Mouse (Mus musculus) kidney, embryonic 15.5 days (tissue): ENCODE data around the gene Srp68. TPM values are rescaled to one million over a fixed set of nuclear protein-coding genes. Genes with fewer than 3 reads are reported as not detected.

Source experiments
- ATAC-seq: fragments of 200-750 bp; cut with Nextera tagmentation; replicated peaks from 2 replicates; pipeline ENCODE4 v1.8.0; 2017; ENCODE audit warnings: moderate TSS enrichment; ENCODE audit not compliant: low FRiP score
- H3K27ac ChIP-seq: fragments of 300-500 bp; sonication (generic); 2 replicates; pipeline ENCODE4 v1.5.1; 2015; ENCODE audit warnings: mild to moderate bottlenecking, inconsistent platforms
- H3K27me3 ChIP-seq: fragments of 300-500 bp; sonication (generic); 2 replicates; pipeline ENCODE4 v1.6.1; 2015; ENCODE audit warnings: inconsistent platforms
- H3K36me3 ChIP-seq: fragments of 300-500 bp; sonication (generic); 2 replicates; pipeline ENCODE4 v1.6.1; 2015; ENCODE audit warnings: inconsistent platforms
- H3K4me1 ChIP-seq: fragments of 300-500 bp; sonication (generic); 2 replicates; pipeline ENCODE4 v1.6.1; 2015; ENCODE audit warnings: inconsistent platforms
- H3K4me2 ChIP-seq: fragments of 300-500 bp; sonication (generic); 2 replicates; pipeline ENCODE4 v1.6.1; 2015; ENCODE audit warnings: moderate library complexity, mild to moderate bottlenecking, inconsistent platforms
- H3K4me3 ChIP-seq: fragments of 300-500 bp; sonication (generic); replicated peaks from 2 replicates; pipeline ENCODE4 v1.5.1; 2015; ENCODE audit warnings: mild to moderate bottlenecking, inconsistent platforms
- H3K9ac ChIP-seq: fragments of 300-500 bp; sonication (generic); 2 replicates; pipeline ENCODE4 v1.6.1; 2015; ENCODE audit warnings: mild to moderate bottlenecking, inconsistent platforms
- H3K9me3 ChIP-seq: fragments of 300-500 bp; sonication (generic); replicated peaks from 2 replicates; pipeline ENCODE4 v1.6.1; 2016; ENCODE audit warnings: inconsistent platforms
- WGBS: fragments of 180-500 bp; shearing (Covaris S2); methylation state at CpG from one replicate; pipeline ENCODE4 v1.1.7; 2015; ENCODE audit warnings: mixed read lengths; 5-methylcytosine and 5-hydroxymethylcytosine counted together
- polyA plus RNA-seq: library from polyadenylated mRNA; unstranded; fragments of >200 nt; fragmentation: Nextera tagmentation; extraction: Ambion mirVana; gene quantifications from 2 replicates; pipeline ENCODE4 v1.2.1, GENCODE M21; 2015

Gene Srp68
- polyA plus RNA-seq, 1 experiment from 2014 or later, result 96.5 TPM

DNA sequence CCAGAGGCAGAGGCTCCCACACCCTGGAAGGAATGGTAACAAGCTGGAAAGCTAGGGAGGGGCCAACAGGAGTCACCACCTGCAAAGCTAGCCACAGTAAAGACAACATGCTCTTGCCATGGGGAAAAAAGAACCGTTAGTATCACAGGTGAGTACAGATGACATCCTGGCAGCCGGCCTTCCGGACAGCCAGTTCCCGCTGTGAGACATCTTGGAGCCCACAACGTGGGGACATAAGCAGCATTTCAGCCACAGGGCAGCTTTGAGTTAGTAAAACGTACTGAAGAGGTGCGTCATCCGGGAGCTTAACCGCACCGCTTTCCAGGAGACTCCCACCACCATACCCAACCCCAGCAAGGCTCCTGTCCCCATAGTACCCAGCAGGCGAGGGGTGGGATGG lies 24.2 kb upstream of the Srp68 start:
- Histone ChIP-seq H3K9ac (no peak overlapping the region), H3K4me1 (0 out of 2 replicates have a peak, but pooled peaks cover 2% of the 10 kb centered on the region), H3K36me3 (peaks cover 85% of the 10 kb centered on the region)

DNA sequence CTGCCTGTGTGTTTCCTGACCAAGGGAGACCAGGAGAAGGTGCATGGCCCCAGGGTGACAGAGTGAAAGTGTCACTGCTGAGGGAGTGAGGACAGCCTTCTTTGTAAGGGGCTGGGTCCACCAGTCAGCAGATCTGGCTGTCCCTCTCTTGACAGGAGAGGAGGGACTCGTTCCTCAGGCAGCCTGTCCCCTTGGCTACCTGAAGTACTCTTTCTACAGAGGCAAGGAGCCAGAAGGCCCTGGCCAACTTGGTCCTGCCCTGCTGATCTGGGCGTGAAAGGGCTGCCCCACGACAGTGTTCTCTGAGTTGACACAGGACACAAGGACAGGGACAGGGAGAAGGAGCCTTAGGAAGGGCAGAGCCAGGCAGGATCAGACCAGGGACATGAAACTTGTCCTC lies 23.0 kb upstream of the Srp68 start:
- Histone ChIP-seq H3K27me3 (no peaks in the 10 kb centered on the region), H3K4me2 (no peak overlapping the region), H3K36me3 (peaks cover 85% of the 10 kb centered on the region), H3K9me3 (no peaks in the 10 kb centered on the region), H3K9ac (no peak overlapping the region), H3K4me3 (no peak overlapping the region), H3K27ac (no peak overlapping the region), H3K4me1 (0 out of 2 replicates have a peak, but pooled peaks cover 2% of the 10 kb centered on the region)
- WGBS, result 84% methylated on average over 3 of the region's 3 CpGs
- no peak for ATAC-seq

More for the DNA sequence above, 24.2 kb upstream of the Srp68 start:
- no peaks in the 10 kb centered on the region for H3K9me3 ChIP-seq
- H3K4me2 ChIP-seq, result no peak overlapping the region
- no peak overlapping the region for H3K27ac ChIP-seq
- WGBS, result 88% methylated on average over 11 of the region's 11 CpGs
- no peak overlapping the region for H3K4me3 ChIP-seq
- no peaks in the 10 kb centered on the region for H3K27me3 ChIP-seq
- ATAC-seq, result no peak

DNA sequence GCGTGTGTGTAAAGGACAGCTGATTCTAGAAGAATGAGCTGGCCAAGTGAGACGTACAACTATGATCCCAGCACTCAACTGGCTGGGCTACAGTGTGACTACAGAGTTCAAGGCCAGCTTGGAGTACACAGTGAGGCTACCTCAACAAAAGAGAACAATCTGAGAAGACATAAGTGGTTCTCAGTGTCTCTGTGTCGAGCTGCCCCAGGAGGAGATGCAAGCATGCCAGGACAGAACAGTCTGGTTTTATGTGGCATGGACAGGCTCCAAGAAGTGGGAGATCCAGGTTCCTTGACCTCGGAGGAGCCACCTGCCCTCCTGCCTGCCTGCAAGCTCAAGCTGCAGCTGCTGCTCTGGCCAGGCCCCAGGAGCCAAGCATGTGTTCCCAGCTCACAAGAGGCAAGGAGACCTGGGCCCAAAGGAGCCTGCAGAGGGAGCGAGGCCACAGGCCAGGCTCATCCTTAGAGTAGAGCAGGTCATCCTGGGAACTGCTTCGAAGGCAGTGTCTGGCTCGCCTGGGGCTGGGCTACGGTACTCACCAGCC lies 22.2 kb upstream of the Srp68 start:
- Histone ChIP-seq H3K27me3 (no peaks in the 10 kb centered on the region), H3K4me2 (no peak overlapping the region), H3K27ac (no peak overlapping the region), H3K9me3 (no peaks in the 10 kb centered on the region), H3K36me3 (peaks cover 85% of the 10 kb centered on the region), H3K4me3 (no peak overlapping the region), H3K9ac (no peak overlapping the region), H3K4me1 (0 out of 2 replicates have a peak, but pooled peaks cover 2% of the 10 kb centered on the region)
- no peak for ATAC-seq
- whole genome bisulfite sequencing, result 87% methylated on average over 8 of the region's 8 CpGs

DNA sequence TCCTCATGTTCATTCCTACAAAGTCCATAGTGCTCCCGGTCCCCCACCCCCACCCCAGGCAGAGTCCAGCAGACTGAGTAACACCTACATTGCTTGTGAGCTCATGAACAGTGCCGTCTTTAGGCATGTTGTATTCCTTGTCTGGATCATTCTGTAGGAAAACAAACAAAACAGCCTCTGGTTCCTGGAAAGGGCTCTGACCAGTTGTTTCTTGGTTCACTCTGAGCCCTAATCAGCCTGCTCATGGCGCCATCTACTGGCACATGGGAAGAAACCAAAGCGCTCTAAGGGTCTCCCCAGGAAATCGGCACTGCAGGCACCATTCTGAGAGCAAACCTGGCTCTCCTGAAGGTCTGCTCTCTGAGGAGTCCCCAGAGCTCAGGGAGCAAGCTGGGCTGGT lies 20.3 kb upstream of the Srp68 start:
- no peak overlapping the region for H3K27ac ChIP-seq
- 23% methylated on average over 5 of the region's 5 CpGs for WGBS
- no peak; the same call in 1 of the 2 replicates for ATAC-seq

DNA sequence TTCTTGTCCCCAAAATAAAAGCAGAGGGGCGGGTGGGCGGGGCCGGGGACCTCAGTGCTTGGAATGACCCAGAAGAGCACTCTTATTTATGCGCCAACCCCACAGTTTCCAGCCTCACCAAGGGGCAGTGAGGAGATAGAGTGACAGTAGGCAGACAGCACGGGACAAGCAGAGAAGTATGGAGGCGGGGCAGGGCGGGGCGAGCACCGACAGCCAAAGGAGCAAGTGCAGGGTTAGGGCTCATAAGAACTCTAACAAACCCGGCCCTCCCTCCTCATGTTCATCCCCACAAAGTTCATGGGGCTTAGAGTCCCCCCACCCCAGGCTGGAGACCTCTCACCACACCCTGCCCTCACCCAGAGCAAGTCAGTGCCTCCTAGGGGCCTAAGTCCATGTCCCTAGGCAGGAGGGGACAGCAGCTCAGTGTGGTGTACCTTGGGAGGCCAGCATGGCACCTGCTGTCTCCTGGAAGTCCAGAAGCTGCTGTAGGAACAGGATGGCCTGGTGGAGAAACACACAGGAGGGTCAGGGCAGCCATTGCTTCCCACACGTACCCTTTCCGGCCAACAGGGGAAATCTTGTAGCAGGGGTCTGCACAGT lies 19.6 kb upstream of the Srp68 start:
- 82% methylated on average over 12 of the region's 12 CpGs for WGBS
- Histone ChIP-seq H3K27me3 (no peaks in the 10 kb centered on the region), H3K4me2 (no peak overlapping the region), H3K36me3 (peaks cover 84% of the 10 kb centered on the region), H3K9me3 (no peaks in the 10 kb centered on the region), H3K4me1 (0 out of 2 replicates have a peak, but pooled peaks cover 2% of the 10 kb centered on the region), H3K27ac (no peak overlapping the region), H3K4me3 (no peak overlapping the region), H3K9ac (no peak overlapping the region)
- no peak for ATAC-seq

More for the DNA sequence above, 20.3 kb upstream of the Srp68 start:
- Histone ChIP-seq H3K4me1 (0 out of 2 replicates have a peak, but pooled peaks cover 2% of the 10 kb centered on the region), H3K9me3 (no peaks in the 10 kb centered on the region), H3K27me3 (no peaks in the 10 kb centered on the region), H3K9ac (no peak overlapping the region), H3K4me2 (no peak overlapping the region), H3K4me3 (no peak overlapping the region), H3K36me3 (peaks cover 84% of the 10 kb centered on the region)

DNA sequence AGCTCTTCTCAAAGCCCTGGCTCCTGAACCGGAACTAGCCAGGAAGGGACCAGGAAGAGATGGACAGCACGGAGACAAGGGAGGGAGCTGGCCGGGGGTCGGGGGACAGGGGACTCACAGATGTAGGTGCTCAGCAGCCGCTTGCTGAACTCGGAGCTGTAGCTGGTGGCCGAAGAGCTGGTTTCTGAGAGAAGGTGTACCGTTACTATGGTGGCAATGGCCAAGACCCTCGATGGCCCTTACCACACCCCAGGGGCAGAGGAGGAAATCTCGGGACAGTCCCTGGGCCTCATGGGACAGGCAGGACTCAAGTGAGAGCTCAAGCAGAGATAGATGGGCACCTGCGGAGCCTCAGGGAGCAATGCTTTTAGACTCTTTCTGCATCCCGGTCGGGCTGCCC lies 18.4 kb upstream of the Srp68 start:
- no peaks in the 10 kb centered on the region for H3K9me3 ChIP-seq
- 89% methylated on average over 13 of the region's 13 CpGs for WGBS
- 0 out of 2 replicates have a peak, but pooled peaks cover 2% of the 10 kb centered on the region for H3K4me1 ChIP-seq
- no peak overlapping the region for H3K4me3 ChIP-seq
- no peak overlapping the region for H3K4me2 ChIP-seq
- H3K36me3 ChIP-seq, result peaks cover 93% of the 10 kb centered on the region
- ATAC-seq, result no peak
- no peaks in the 10 kb centered on the region for H3K27me3 ChIP-seq
- no peak overlapping the region for H3K9ac ChIP-seq
- H3K27ac ChIP-seq, result no peak overlapping the region

DNA sequence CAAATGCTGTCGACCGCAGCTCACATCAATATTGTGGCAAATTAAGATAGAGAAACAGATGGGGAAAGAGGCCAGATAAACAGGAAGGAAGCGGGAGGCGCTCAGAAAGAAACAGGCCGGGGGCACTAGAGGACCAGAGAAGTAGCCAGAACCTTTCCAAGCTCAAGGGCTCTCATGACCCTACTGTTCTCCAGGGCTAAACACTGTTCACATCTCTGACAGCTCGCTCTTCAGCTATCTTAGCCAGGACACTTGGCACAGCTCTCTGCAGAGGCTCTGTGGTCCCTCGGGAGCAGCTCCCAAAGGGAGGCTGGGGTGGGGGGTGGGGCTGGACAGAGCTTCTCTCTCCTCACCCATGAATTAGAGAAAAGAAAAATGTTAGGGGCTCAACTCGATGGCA lies 16.5 kb upstream of the Srp68 start:
- Histone ChIP-seq H3K27ac (no peak overlapping the region), H3K36me3 (peaks cover 74% of the 10 kb centered on the region), H3K27me3 (peaks cover 8% of the 10 kb centered on the region), H3K4me3 (no peak overlapping the region), H3K4me2 (no peak overlapping the region), H3K9me3 (no peaks in the 10 kb centered on the region), H3K4me1 (peaks cover 6% of the 10 kb centered on the region), H3K9ac (no peak overlapping the region)
- no peak for ATAC-seq
- WGBS, result 71% methylated on average over 8 of the region's 8 CpGs

DNA sequence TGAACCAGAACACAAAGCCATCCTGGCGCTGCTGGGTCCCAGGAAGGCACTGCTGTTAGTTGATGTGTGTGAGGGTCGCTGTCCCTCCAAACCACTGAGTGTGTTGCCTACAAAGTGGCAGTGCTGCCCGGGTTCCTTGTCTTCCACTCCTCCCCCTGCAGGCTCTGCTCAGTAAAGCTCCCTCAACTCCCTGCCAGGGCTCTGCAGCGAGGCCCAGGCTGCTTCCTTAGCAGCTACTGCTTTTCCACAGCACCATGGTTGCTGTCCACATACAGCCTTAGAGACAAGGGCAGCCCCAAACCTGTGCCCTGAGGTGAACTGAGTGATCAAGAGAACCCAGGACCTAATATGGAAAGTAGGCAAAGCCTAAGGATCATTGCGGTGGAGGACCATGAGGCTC lies 13.3 kb upstream of the Srp68 start:
- Histone ChIP-seq H3K27ac (no peak overlapping the region), H3K9me3 (peaks cover 4% of the 10 kb centered on the region; the same call in 1 of the 2 replicates), H3K4me3 (no peak overlapping the region), H3K27me3 (peaks cover 40% of the 10 kb centered on the region), H3K36me3 (peaks cover 47% of the 10 kb centered on the region), H3K4me2 (no peak overlapping the region), H3K4me1 (peaks cover 21% of the 10 kb centered on the region), H3K9ac (no peak overlapping the region)
- 85% methylated on average over 5 of the region's 5 CpGs for WGBS
- no peak for ATAC-seq

DNA sequence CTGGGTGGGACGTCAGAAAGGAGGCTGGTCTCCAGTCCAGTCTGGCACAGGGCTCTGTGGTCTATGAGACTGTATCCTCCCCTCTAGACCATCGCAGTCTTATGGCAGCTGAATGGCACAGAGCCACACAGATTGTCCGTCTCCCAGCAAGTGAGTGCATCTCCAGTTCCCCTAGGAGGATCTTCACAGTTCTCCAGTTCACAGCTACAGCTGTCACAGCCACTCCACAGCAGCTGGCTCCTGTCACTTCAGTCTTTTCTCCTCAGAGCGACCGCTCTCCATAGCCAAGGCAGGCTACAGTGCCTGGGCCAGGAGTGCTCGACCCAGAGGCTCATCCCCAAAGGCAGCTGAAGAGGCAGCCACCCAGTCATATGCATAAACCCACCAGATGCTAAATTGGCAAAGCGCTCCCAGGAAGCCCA lies 11.8 kb upstream of the Srp68 start:
- H3K4me2 ChIP-seq, result no peak overlapping the region
- no peak overlapping the region for H3K9ac ChIP-seq
- H3K36me3 ChIP-seq, result peaks cover 32% of the 10 kb centered on the region
- H3K4me3 ChIP-seq, result no peak overlapping the region
- peak; percentile 69 for ATAC-seq
- peak overlapping the region; percentile 45; the same call in 1 of the 2 replicates for H3K27ac ChIP-seq
- peaks cover 35% of the 10 kb centered on the region for H3K4me1 ChIP-seq
- peaks cover 4% of the 10 kb centered on the region; the same call in 1 of the 2 replicates for H3K9me3 ChIP-seq
- WGBS, result 34% methylated on average over 7 of the region's 7 CpGs
- peaks cover 56% of the 10 kb centered on the region for H3K27me3 ChIP-seq

DNA sequence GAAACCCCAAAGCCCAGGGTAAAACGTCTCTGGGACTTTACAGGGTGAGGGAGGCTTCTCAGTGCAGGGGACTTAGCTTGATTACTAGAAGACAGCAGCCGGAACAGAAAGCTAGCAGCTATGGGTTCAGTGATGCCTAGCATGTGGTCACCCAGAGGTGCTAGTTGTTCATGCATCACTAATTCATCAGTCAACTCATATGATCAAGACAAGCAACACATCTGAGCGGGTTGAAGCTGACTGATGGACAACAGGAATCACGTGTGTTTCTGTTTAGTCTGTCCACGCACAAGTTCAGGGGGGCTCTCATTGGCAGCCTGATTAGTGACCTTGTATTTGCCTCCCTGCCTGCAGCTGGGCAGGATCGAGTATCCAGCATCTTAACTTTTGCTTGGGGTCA lies 10.0 kb upstream of the Srp68 start:
- WGBS, result 33% methylated on average over 6 of the region's 6 CpGs
- H3K27me3 ChIP-seq, result peaks cover 68% of the 10 kb centered on the region
- no peak for ATAC-seq
- H3K9me3 ChIP-seq, result peaks cover 4% of the 10 kb centered on the region; the same call in 1 of the 2 replicates
- no peak overlapping the region for H3K27ac ChIP-seq
- peaks cover 35% of the 10 kb centered on the region for H3K4me1 ChIP-seq
- no peak overlapping the region for H3K9ac ChIP-seq
- H3K36me3 ChIP-seq, result peaks cover 14% of the 10 kb centered on the region
- H3K4me3 ChIP-seq, result no peak overlapping the region
- H3K4me2 ChIP-seq, result no peak overlapping the region

DNA sequence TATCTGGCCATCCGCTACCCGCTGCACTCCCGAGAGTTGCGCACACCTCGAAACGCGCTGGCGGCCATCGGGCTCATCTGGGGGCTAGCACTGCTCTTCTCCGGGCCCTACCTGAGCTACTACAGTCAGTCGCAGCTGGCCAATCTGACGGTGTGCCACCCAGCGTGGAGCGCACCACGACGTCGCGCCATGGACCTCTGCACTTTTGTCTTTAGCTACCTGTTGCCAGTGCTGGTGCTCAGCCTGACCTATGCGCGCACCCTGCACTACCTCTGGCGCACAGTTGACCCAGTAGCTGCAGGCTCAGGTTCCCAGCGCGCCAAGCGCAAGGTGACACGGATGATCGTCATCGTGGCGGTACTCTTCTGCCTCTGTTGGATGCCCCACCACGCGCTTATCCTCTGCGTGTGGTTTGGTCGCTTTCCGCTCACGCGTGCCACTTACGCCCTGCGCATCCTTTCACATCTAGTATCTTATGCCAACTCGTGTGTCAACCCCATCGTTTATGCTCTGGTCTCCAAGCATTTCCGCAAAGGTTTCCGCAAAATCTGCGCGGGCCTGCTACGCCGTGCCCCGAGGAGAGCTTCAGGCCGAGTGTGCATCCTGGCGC lies 9.0 kb upstream of the Srp68 start:
- H3K4me3 ChIP-seq, result peak overlapping the region; percentile 5
- H3K36me3 ChIP-seq, result peaks cover 4% of the 10 kb centered on the region
- no peak for ATAC-seq
- peaks cover 4% of the 10 kb centered on the region; the same call in 1 of the 2 replicates for H3K9me3 ChIP-seq
- peak overlapping the region; percentile 27 for H3K4me2 ChIP-seq
- WGBS, result 7% methylated on average over 48 of the region's 48 CpGs
- H3K9ac ChIP-seq, result no peak overlapping the region
- peaks cover 68% of the 10 kb centered on the region for H3K27me3 ChIP-seq
- H3K27ac ChIP-seq, result no peak overlapping the region
- peaks cover 35% of the 10 kb centered on the region for H3K4me1 ChIP-seq

DNA sequence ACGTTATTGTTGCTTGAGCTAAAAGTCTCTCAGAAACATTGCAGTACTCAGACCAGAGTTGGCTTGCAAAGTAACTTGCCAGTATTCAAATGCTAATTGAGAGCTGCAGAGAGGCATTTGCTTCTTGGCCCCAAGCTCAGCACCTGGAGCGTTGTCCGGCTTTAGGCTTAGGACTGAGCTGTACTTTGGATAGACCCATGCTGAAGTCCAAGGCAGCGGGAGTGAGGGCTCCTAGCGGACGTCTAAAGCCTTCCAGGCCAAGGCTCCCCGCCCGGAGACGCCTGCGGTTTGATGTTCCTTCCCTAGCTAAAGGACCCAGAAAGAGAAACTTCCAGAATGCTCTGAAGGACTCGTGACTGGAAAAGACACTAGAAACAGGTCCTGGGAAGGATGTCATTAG lies 8.1 kb upstream of the Srp68 start:
- H3K4me2 ChIP-seq, result peak overlapping the region; percentile 62
- peak overlapping the region; percentile 38 for H3K4me3 ChIP-seq
- no peak overlapping the region for H3K27ac ChIP-seq
- ATAC-seq, result no peak
- peaks cover 68% of the 10 kb centered on the region for H3K27me3 ChIP-seq
- WGBS, result 3% methylated on average over 11 of the region's 11 CpGs
- peaks cover 4% of the 10 kb centered on the region; the same call in 1 of the 2 replicates for H3K9me3 ChIP-seq
- no peak overlapping the region for H3K9ac ChIP-seq
- H3K36me3 ChIP-seq, result no peaks in the 10 kb centered on the region
- H3K4me1 ChIP-seq, result peaks cover 35% of the 10 kb centered on the region
